Mouse (Mus musculus): Measurements from ENCODE around the gene Bace2.

- TF ChIP-seq FOSL1 (IDR thresholded peaks at IDR 0.05; ENCODE audit: insufficient read depth, low read length, poor library complexity, severe bottlenecking) (no peak), CTCF (IDR thresholded peaks at IDR 0.05; ENCODE audit: control insufficient read depth, insufficient read depth, insufficient read length) (no peak)
These were observed 109.8 kb downstream of the Bace2 start for GRCm38 (mm10) chr16:97466182-97466957.

All from C2C12 (cell line).